Mouse (Mus musculus) midbrain, postnatal 0 days (tissue): ENCODE data around the gene Phox2a. TPM values are rescaled to one million over a fixed set of nuclear protein-coding genes. Genes with fewer than 3 reads are reported as not detected.

ENCODE experiments used
- ATAC-seq: fragments of 200-750 bp; cut with Nextera tagmentation; 2 replicates; pipeline ENCODE4 v1.8.0; 2017; ENCODE audit warnings: moderate number of reproducible peaks, mild to moderate bottlenecking, moderate TSS enrichment, moderate library complexity; ENCODE audit not compliant: low FRiP score
- DNase-seq: peaks from one replicate; pipeline ENCODE4 v3.0.0-alpha.2; 2015; ENCODE audit warnings: low spot score
- H3K27ac ChIP-seq: fragments of 300-500 bp; sonication (generic); 2 replicates; pipeline ENCODE4 v1.5.1; 2014; ENCODE audit warnings: low read depth, mild to moderate bottlenecking, low read length, mixed read lengths
- H3K27me3 ChIP-seq: fragments of 300-500 bp; sonication (generic); 2 replicates; pipeline ENCODE4 v1.6.1; 2014; ENCODE audit warnings: low read length, control low read depth, mixed read lengths; ENCODE audit not compliant: insufficient read depth
- H3K36me3 ChIP-seq: fragments of 300-500 bp; sonication (generic); 2 replicates; pipeline ENCODE4 v1.6.1; 2014; ENCODE audit warnings: low read length, control low read depth, mixed read lengths; ENCODE audit not compliant: insufficient read depth
- H3K4me1 ChIP-seq: fragments of 300-500 bp; sonication (generic); 2 replicates; pipeline ENCODE4 v1.6.1; 2014; ENCODE audit warnings: mild to moderate bottlenecking, control low read depth, antibody characterized with exemption, low read length, mixed read lengths; ENCODE audit not compliant: insufficient read depth
- H3K4me2 ChIP-seq: fragments of 300-500 bp; sonication (generic); 2 replicates; pipeline ENCODE4 v1.6.1; 2014; ENCODE audit warnings: low read depth, mild to moderate bottlenecking, low read length, mixed read lengths; ENCODE audit not compliant: poor library complexity, severe bottlenecking
- H3K4me3 ChIP-seq: fragments of 300-500 bp; sonication (generic); 2 replicates; pipeline ENCODE4 v1.5.1; 2014; ENCODE audit warnings: low read depth, mild to moderate bottlenecking, low read length, moderate library complexity
- H3K9ac ChIP-seq: fragments of 300-500 bp; sonication (generic); replicated peaks from 2 replicates; pipeline ENCODE4 v1.6.1; 2014; ENCODE audit warnings: mild to moderate bottlenecking, low read length, moderate library complexity, mixed read lengths; ENCODE audit not compliant: poor library complexity, severe bottlenecking
- H3K9me3 ChIP-seq: fragments of 300-500 bp; sonication (generic); 2 replicates; pipeline ENCODE4 v1.6.1; 2016; ENCODE audit warnings: low read length, control low read depth
- CTCF ChIP-seq: IDR thresholded peaks from 2 replicates; pipeline ENCODE4 v1.5.1; 2016; ENCODE audit warnings: antibody characterized with exemption, mild to moderate bottlenecking
- WGBS: fragments of 180-500 bp; shearing (Covaris S2); extraction: QIAGEN DNeasy Blood & Tissue Kit; methylation state at CpG from one replicate; pipeline ENCODE4 v1.1.7; 2014; 5-methylcytosine and 5-hydroxymethylcytosine counted together
- polyA plus RNA-seq: library from polyadenylated mRNA; unstranded; fragments of >200 nt; fragmentation: Nextera tagmentation; extraction: Ambion mirVana; gene quantifications from 2 replicates; pipeline ENCODE4 v1.2.1, GENCODE M21; 2015
- total RNA-seq: library from RNA; depleted of rRNA; stranded (reverse); fragments of >200 nt; gene quantifications from 2 replicates; pipeline ENCODE4 v1.2.3, GENCODE M21; 2014

Phox2a gene
- total and polyA plus RNA-seq, 2 experiments from 2014 or later: 0.12 to 0.82 TPM

DNA sequence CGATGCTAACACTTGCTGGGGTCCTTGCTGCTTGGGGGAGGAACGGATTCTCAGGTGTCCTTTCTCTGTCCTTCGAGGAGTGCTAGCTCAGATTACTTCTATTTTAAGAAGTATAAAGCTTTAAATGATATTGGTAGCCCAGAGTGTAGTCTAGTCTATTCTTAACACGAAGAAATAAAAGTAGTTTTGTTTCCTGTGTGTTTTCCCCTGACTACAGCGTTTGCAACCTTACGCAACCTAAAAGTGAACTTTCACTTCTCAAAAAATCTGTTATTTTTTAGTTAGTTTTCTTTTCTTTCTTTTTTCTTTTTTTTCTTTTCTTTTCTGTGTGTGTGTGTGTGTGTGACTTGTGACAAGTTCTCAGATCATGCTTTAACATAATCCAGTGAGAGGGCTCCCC, 33.6 kb downstream of the Phox2a start:
- Histone ChIP-seq H3K4me3 (no peak overlapping the region), H3K36me3 (no peaks in the 10 kb centered on the region), H3K27ac (no peak overlapping the region), H3K4me1 (no peaks in the 10 kb centered on the region), H3K9me3 (no peaks in the 10 kb centered on the region), H3K4me2 (no peak overlapping the region), H3K27me3 (no peaks in the 10 kb centered on the region), H3K9ac (no peak overlapping the region)
- DNase-seq (no peak), ATAC-seq (no peak)
- no peak for TF ChIP-seq CTCF
- WGBS: 85% methylated on average over 6 of the region's 6 CpGs

DNA sequence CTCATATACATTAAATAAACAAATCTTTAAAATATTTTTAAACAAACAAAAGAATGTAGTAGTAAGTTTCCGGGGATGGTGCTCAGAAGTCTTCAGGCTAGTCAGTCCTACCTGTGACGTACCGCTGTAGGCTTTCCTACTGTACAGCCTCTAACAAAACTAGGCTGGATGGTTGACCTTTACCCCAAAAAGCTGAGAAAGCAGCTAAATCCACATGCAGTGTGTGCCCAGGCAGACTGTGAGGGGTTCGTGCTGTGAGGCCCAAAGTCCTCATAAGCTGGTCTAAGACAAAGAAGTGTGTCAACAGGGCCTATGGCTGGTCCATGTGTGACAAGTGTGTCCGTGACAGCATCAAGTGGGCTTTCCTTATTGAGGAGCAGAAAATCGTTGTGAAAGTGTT, 34.7 kb downstream of the Phox2a start:
- Histone ChIP-seq H3K27ac (no peak overlapping the region), H3K9ac (no peak overlapping the region), H3K4me1 (no peaks in the 10 kb centered on the region), H3K4me3 (no peak overlapping the region), H3K9me3 (no peaks in the 10 kb centered on the region), H3K36me3 (no peaks in the 10 kb centered on the region), H3K27me3 (no peaks in the 10 kb centered on the region), H3K4me2 (no peak overlapping the region)
- no peak for ATAC-seq
- no peak for TF ChIP-seq CTCF
- DNase-seq: no peak
- 81% methylated on average over 6 of the region's 6 CpGs for WGBS

DNA sequence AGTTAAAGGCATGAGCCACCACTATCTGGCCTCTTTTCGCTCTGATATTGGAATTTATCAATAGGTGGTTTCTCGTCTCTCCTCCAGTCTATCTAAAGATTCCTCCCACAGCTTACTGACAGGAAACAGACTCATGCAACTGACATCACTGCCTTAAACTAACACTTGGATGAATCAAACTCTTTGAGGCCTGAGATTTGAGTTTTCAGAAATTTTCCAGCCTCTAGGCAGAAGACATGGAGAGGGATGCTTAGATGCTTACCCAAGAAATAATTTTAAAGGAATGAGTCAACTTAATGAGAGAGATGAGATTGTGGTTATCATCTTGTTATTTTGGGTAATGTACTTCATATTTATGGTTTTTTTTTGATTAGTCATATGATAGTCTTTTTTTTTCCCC, 35.7 kb downstream of the Phox2a start:
- no peak overlapping the region for H3K4me3 ChIP-seq
- no peak for TF ChIP-seq CTCF
- no peak overlapping the region for H3K4me2 ChIP-seq
- no peaks in the 10 kb centered on the region for H3K9me3 ChIP-seq
- no peak for DNase-seq
- no peaks in the 10 kb centered on the region for H3K27me3 ChIP-seq
- no peak overlapping the region for H3K27ac ChIP-seq
- no peak overlapping the region for H3K9ac ChIP-seq
- no peak for ATAC-seq
- H3K36me3 ChIP-seq: no peaks in the 10 kb centered on the region
- no peaks in the 10 kb centered on the region for H3K4me1 ChIP-seq
- WGBS: 89% methylated on average over 2 of the region's 2 CpGs

DNA sequence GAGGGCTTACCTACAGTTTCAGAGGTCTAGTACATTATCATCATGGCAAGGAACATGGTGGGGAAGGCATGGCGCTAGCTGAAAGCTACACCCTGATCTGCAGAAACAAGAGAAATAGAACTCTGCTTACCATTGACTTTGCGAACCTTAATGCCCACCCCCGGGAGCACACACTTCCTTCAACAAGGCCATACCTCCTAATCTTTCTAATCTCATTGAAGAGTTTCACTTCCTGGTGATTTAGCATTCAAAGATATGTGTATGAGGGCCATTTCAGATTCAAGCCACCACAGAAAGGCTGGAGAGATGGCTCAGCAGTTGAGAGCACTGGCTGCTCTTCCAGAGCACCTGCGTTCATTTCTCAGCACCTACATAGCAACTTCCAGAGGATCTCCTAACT, 39.0 kb downstream of the Phox2a start, which contains the start of gene Folr2:
Folr2 (minus strand) TSS at position 101 of the 400 bp plus-strand sequence.
- ATAC-seq: no peak
- H3K4me2 ChIP-seq: no peak within 1 kb of the TSS
- H3K9me3 ChIP-seq: no peaks in the 10 kb centered on the region
- H3K4me3 ChIP-seq: no peak within 1 kb of the TSS
- no peak for TF ChIP-seq CTCF
- no peaks in the 10 kb centered on the region for H3K36me3 ChIP-seq
- H3K27me3 ChIP-seq: no peaks in the 10 kb centered on the region
- no peak for DNase-seq
- H3K9ac ChIP-seq: no peak within 1 kb of the TSS
- H3K27ac ChIP-seq: no peak within 1 kb of the TSS
- H3K4me1 ChIP-seq: no peaks in the 10 kb centered on the region
- WGBS: 91% methylated on average over 4 of the region's 4 CpGs

DNA sequence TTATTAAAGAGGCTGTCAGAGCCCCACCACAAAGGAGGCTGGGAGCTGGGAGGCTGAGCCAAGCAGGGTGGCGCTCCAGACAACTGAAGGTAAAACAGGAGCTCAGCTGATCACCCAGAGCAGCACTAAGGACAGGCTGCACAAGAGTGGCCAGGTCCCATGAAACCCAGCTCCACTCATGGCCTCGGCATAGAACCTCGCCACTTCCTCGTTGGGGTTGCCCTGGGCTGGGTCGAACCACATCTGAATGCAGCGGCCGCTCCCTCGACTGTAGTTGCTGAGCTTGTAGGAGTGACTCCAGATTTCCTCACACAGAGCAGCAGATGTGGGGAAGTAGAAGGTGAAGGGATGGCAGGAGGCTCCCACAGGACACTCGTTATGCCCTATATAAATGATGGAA, 40.2 kb downstream of the Phox2a start:
- WGBS: 82% methylated on average over 9 of the region's 9 CpGs
- no peak for TF ChIP-seq CTCF
- H3K4me3 ChIP-seq: no peak overlapping the region

DNA sequence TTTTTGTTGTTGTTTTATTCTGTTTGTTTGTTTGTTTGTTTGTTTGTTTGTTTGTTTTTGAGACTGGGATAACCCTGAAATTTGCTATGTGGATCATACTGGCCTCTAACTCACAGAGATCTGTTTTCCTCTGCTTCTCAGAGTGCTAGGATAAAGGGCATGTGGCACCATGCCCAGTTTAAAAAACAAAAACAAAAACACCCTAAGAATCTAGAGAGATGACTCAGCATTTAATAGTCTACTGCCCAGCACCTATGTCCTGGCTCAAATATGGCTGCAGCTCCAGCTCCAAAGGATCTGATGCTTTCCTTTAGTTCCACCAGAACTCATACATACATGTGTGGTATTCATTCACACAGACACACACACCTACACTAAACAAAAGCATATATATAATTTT, 42.9 kb downstream of the Phox2a start:
- DNase-seq (no peak), ATAC-seq (no peak)
- Histone ChIP-seq H3K4me3 (no peak overlapping the region), H3K4me1 (no peaks in the 10 kb centered on the region), H3K4me2 (no peak overlapping the region), H3K27me3 (no peaks in the 10 kb centered on the region), H3K9me3 (no peaks in the 10 kb centered on the region), H3K9ac (no peak overlapping the region), H3K36me3 (no peaks in the 10 kb centered on the region), H3K27ac (no peak overlapping the region)
- no peak for TF ChIP-seq CTCF

More for the DNA sequence above, 40.2 kb downstream of the Phox2a start:
- no peak overlapping the region for H3K9ac ChIP-seq
- no peak for DNase-seq
- no peak overlapping the region for H3K27ac ChIP-seq
- no peaks in the 10 kb centered on the region for H3K9me3 ChIP-seq
- no peak overlapping the region for H3K4me2 ChIP-seq
- no peaks in the 10 kb centered on the region for H3K36me3 ChIP-seq
- H3K4me1 ChIP-seq: no peaks in the 10 kb centered on the region
- no peak for ATAC-seq
- H3K27me3 ChIP-seq: no peaks in the 10 kb centered on the region
